Mouse (Mus musculus): Measurements from ENCODE around the gene Synj2. TPM values are rescaled to one million over a fixed set of nuclear protein-coding genes. Genes with fewer than 3 reads are reported as not detected.

The Synj2 gene
- total RNA-seq, 2 experiments from 2014 or later: 1.8 to 2.0 TPM

- no peak for ATAC-seq (replicated peaks; ENCODE audit: low FRiP score, low TSS enrichment, poor library complexity, severe bottlenecking)
Measured at GRCm38 (mm10) chr17:5932161-5932560, 8.9 kb upstream of the Synj2 start.

- ATAC-seq (replicated peaks; ENCODE audit: low FRiP score, low TSS enrichment, poor library complexity, severe bottlenecking): peak; percentile 97
Measured at GRCm38 (mm10) chr17:5934554-5935324, 6.3 kb upstream of the Synj2 start.

GRCm38 (mm10) chr17:5935680-5936079 lies 5.4 kb upstream of the Synj2 start:
- ATAC-seq (replicated peaks; ENCODE audit: low FRiP score, low TSS enrichment, poor library complexity, severe bottlenecking): no peak

- no peak for ATAC-seq (replicated peaks; ENCODE audit: low FRiP score, low TSS enrichment, poor library complexity, severe bottlenecking)
Measured at GRCm38 (mm10) chr17:5936276-5936675, 4.8 kb upstream of the Synj2 start.

GRCm38 (mm10) chr17:5937441-5937840 lies 3.6 kb upstream of the Synj2 start:
- no peak for ATAC-seq (replicated peaks; ENCODE audit: low FRiP score, low TSS enrichment, poor library complexity, severe bottlenecking)

GRCm38 (mm10) chr17:5939871-5940270 lies 1.2 kb upstream of the Synj2 start:
- no peak for ATAC-seq (replicated peaks; ENCODE audit: low FRiP score, low TSS enrichment, poor library complexity, severe bottlenecking)

GRCm38 (mm10) chr17:5940792-5941191 lies 288 bp upstream of the Synj2 start:
- peak; percentile 90 for ATAC-seq (replicated peaks; ENCODE audit: low FRiP score, low TSS enrichment, poor library complexity, severe bottlenecking)

- ATAC-seq (replicated peaks; ENCODE audit: low FRiP score, low TSS enrichment, poor library complexity, severe bottlenecking): no peak
Measured at GRCm38 (mm10) chr17:5942156-5942555, 1.1 kb downstream of the Synj2 start.

GRCm38 (mm10) chr17:5943053-5943452 lies 2.0 kb downstream of the Synj2 start:
- ATAC-seq (replicated peaks; ENCODE audit: low FRiP score, low TSS enrichment, poor library complexity, severe bottlenecking): no peak

GRCm38 (mm10) chr17:5947039-5947438 lies 6.0 kb downstream of the Synj2 start:
- ATAC-seq (replicated peaks; ENCODE audit: low FRiP score, low TSS enrichment, poor library complexity, severe bottlenecking): no peak

GRCm38 (mm10) chr17:5952455-5952854 lies 11.4 kb downstream of the Synj2 start:
- ATAC-seq (replicated peaks; ENCODE audit: low FRiP score, low TSS enrichment, poor library complexity, severe bottlenecking): no peak

GRCm38 (mm10) chr17:5956350-5957000 lies 15.4 kb downstream of the Synj2 start:
- ATAC-seq (replicated peaks; ENCODE audit: low FRiP score, low TSS enrichment, poor library complexity, severe bottlenecking): no peak

GRCm38 (mm10) chr17:5957097-5957496 lies 16.0 kb downstream of the Synj2 start:
- ATAC-seq (replicated peaks; ENCODE audit: low FRiP score, low TSS enrichment, poor library complexity, severe bottlenecking): no peak

- no peak for ATAC-seq (replicated peaks; ENCODE audit: low FRiP score, low TSS enrichment, poor library complexity, severe bottlenecking)
Measured at GRCm38 (mm10) chr17:5958229-5958628, 17.1 kb downstream of the Synj2 start.

- ATAC-seq (replicated peaks; ENCODE audit: low FRiP score, low TSS enrichment, poor library complexity, severe bottlenecking): no peak
Measured at GRCm38 (mm10) chr17:5958636-5959035, 17.6 kb downstream of the Synj2 start.

- ATAC-seq (replicated peaks; ENCODE audit: low FRiP score, low TSS enrichment, poor library complexity, severe bottlenecking): no peak
Measured at GRCm38 (mm10) chr17:5959096-5959495, 18.0 kb downstream of the Synj2 start.

GRCm38 (mm10) chr17:5959802-5960201 lies 18.7 kb downstream of the Synj2 start:
- ATAC-seq (replicated peaks; ENCODE audit: low FRiP score, low TSS enrichment, poor library complexity, severe bottlenecking): no peak

GRCm38 (mm10) chr17:5963766-5964165 lies 22.7 kb downstream of the Synj2 start:
- no peak for ATAC-seq (replicated peaks; ENCODE audit: low FRiP score, low TSS enrichment, poor library complexity, severe bottlenecking)

GRCm38 (mm10) chr17:5965084-5965781 lies 24.2 kb downstream of the Synj2 start:
- no peak for ATAC-seq (replicated peaks; ENCODE audit: low FRiP score, low TSS enrichment, poor library complexity, severe bottlenecking)

GRCm38 (mm10) chr17:5966706-5967105 lies 25.6 kb downstream of the Synj2 start:
- no peak for ATAC-seq (replicated peaks; ENCODE audit: low FRiP score, low TSS enrichment, poor library complexity, severe bottlenecking)

All from megakaryocyte-erythroid progenitor cell, adult 5-6 weeks (primary cell).